Mouse (Mus musculus): ENCODE measurements around the gene Rnf187.

- TF ChIP-seq POLR2A (IDR thresholded peaks at IDR 0.05; ENCODE audit: low read depth, low read length), result no peak
- no peak for TF ChIP-seq CTCF (IDR thresholded peaks at IDR 0.05; ENCODE audit: extremely low read depth, insufficient read length, insufficient replicate concordance, low read depth, low read length)
Observed at GRCm38 (mm10) chr11:58985299-58985917, 46.7 kb upstream of the Rnf187 start.

All from small intestine, adult 2 months (tissue).